Mouse (Mus musculus) hindbrain, embryonic 10.5 days (tissue): Measurements from ENCODE around the gene Naxd. TPM values are rescaled to one million over a fixed set of nuclear protein-coding genes. Genes with fewer than 3 reads are reported as not detected.

Experiments
- DNase-seq: peaks from one replicate; pipeline ENCODE4 v3.0.0-alpha.2; 2017; ENCODE audit warnings: low spot score
- H3K27ac ChIP-seq: fragments of 300-500 bp; sonication (generic); 2 replicates; pipeline ENCODE4 v1.5.1; 2016; ENCODE audit warnings: mild to moderate bottlenecking, moderate library complexity
- H3K27me3 ChIP-seq: fragments of 300-500 bp; sonication (generic); 2 replicates; pipeline ENCODE4 v1.6.1; 2016; ENCODE audit warnings: mild to moderate bottlenecking; ENCODE audit not compliant: poor library complexity, insufficient read depth, severe bottlenecking
- H3K36me3 ChIP-seq: fragments of 300-500 bp; sonication (generic); 2 replicates; pipeline ENCODE4 v1.6.1; 2016; ENCODE audit warnings: mild to moderate bottlenecking, moderate library complexity
- H3K4me1 ChIP-seq: fragments of 300-500 bp; sonication (generic); replicated peaks from 2 replicates; pipeline ENCODE4 v1.6.1; 2016; ENCODE audit warnings: mild to moderate bottlenecking
- H3K4me3 ChIP-seq: fragments of 300-500 bp; sonication (generic); 2 replicates; pipeline ENCODE4 v1.5.1; 2016; ENCODE audit warnings: mild to moderate bottlenecking, moderate library complexity
- H3K9me3 ChIP-seq: fragments of 300-500 bp; sonication (generic); 2 replicates; pipeline ENCODE4 v1.6.1; 2016; ENCODE audit warnings: mild to moderate bottlenecking, moderate library complexity
- WGBS: fragments of 180-500 bp; shearing (Covaris S2); methylation state at CpG from one replicate; pipeline ENCODE4 v1.1.7; 2016; 5-methylcytosine and 5-hydroxymethylcytosine counted together
- polyA plus RNA-seq: library from polyadenylated mRNA; unstranded; fragments of >200 nt; fragmentation: Nextera tagmentation; extraction: Ambion mirVana; gene quantifications from 2 replicates; pipeline ENCODE4 v1.2.1, GENCODE M21; 2016

Naxd gene
- polyA plus RNA-seq, 1 experiment from 2014 or later = 127 TPM

DNA sequence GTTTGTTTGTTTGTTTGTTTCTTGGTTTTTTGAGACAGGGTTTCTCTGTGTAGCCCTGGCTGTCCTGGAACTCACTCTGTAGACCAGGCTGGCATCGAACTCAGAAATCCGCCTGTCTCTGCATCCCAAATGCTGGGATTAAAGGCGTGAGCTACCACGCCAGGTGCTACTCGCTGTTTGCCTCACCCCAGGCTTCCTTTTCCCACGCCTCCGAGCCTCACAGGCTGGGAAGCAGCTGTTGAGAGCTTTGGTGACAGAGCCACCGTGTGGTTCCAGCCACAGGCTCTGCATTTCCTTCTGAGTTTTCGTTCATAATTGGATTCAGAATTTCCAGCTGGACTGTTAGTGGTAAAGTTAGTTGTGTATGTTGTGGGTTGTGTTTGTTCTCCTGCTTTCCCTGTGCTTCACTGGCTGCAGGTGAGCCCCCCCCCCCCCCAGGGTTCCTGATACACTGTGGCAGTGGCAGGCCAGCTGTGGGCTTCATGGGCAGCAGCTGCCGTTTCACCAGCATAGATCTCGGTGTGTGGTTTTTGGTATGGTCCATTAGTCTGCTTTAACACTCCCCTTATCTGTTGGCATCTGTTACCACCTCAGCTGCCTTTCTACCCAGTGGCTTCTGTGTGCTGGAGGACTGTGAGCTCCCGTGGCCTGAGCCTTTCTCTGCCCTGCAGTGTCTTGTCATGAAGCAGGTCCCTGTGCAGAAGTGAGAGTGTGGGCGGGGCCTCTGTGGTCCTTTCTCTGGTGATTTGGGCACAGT, 6.3 kb downstream of the Naxd start:
- H3K4me3 ChIP-seq = no peak overlapping the region
- H3K4me1 ChIP-seq = peaks cover 8% of the 10 kb centered on the region; the same call in 1 of the 2 replicates
- 92% methylated on average over 13 of the region's 13 CpGs for WGBS
- DNase-seq = no peak
- no peaks in the 10 kb centered on the region for H3K9me3 ChIP-seq
- no peak overlapping the region for H3K27ac ChIP-seq
- H3K36me3 ChIP-seq = peaks cover 81% of the 10 kb centered on the region
- no peaks in the 10 kb centered on the region for H3K27me3 ChIP-seq

DNA sequence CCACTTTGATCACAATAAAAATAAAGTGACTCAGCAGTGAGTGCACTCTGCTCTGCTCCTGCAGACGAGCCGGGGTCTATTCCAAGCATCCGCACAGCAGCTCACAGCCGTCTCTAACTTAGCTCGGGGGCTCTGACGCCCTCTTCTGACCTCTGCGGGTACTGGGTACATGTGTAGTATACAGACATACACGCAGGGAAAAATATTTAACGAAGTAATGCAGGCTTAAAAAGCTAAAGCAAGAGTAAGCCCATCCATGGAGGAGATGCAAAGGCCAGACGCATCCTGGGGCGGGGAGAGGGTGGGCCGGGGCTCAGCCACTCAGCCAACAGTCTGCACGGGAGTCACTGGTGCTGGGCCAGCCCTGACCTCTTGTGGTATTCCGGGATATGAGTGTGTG, 8.8 kb downstream of the Naxd start:
- Histone ChIP-seq H3K27me3 (no peaks in the 10 kb centered on the region), H3K9me3 (no peaks in the 10 kb centered on the region), H3K36me3 (peaks cover 96% of the 10 kb centered on the region), H3K4me1 (no peaks in the 10 kb centered on the region), H3K4me3 (no peak overlapping the region), H3K27ac (no peak overlapping the region)
- no peak for DNase-seq
- 84% methylated on average over 14 of the region's 14 CpGs for WGBS

DNA sequence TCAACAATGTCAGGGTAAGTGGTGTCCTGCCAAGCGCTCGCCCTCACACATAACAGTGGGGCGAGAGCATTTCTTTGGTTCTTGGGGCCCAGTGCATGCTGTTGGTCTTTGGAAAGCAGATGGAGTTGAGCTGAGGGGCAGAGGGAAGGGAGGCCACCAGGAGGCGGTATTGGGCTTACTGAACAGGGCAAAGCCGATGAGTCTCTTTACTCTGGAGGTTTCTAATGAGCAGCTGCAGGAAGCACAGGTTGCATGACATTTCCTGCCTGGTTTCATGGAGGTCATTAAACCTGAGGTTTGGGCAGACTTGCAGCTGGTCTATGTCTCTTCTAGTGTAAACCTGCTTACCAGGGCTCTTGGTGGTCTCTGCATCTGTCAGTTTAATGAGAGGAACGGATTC, 9.5 kb downstream of the Naxd start:
- WGBS = 77% methylated on average over 6 of the region's 6 CpGs
- no peaks in the 10 kb centered on the region for H3K9me3 ChIP-seq
- no peak overlapping the region for H3K27ac ChIP-seq
- H3K4me1 ChIP-seq = no peaks in the 10 kb centered on the region
- peak; percentile 46 for DNase-seq
- H3K27me3 ChIP-seq = no peaks in the 10 kb centered on the region
- peaks cover 99% of the 10 kb centered on the region for H3K36me3 ChIP-seq
- no peak overlapping the region for H3K4me3 ChIP-seq

DNA sequence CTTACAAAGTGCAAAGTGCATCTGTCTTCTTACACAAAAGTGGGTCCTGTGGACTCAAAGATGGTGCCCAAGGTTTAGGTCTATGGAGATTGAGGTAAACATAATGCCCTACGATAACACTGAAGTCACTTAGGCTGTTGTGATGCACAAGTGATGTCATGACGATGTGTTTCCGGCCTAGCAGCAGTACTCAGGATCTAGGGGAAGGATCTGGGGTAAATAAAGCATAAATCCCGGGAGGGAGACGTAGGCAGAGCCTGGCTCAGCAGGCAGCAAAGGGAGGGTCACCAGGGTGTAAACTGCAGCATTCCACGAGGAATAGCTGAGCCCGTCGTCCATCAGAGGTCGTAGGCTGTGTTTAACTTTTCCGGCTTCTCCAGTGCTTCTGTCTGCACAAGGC, 11.6 kb downstream of the Naxd start:
- H3K9me3 ChIP-seq = no peaks in the 10 kb centered on the region
- DNase-seq = no peak
- H3K27me3 ChIP-seq = no peaks in the 10 kb centered on the region
- H3K4me3 ChIP-seq = no peak overlapping the region
- no peak overlapping the region for H3K27ac ChIP-seq
- WGBS = 85% methylated on average over 10 of the region's 10 CpGs
- no peaks in the 10 kb centered on the region for H3K4me1 ChIP-seq
- H3K36me3 ChIP-seq = peaks cover 99% of the 10 kb centered on the region

DNA sequence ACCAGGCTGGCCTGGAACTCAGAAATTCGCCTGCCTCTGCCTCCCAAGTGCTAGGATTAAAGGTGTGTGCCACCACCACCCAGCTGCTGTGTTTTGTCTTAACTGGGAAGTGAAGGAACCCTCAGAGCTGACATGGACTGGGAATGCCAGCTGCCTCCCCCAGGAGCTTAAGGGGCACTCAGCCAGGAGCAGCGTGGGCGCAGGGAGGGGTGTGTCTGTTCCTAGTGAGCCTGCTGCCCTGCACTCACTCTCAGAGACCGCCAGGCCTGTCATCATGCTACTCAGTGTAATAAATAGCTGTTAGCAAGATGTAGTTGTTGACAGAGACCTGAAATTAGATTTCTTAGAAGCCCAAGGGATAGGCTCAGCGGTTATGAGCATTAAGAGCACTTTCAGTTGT, 13.7 kb downstream of the Naxd start:
- Histone ChIP-seq H3K9me3 (no peaks in the 10 kb centered on the region), H3K36me3 (peaks cover 99% of the 10 kb centered on the region), H3K4me1 (no peaks in the 10 kb centered on the region), H3K4me3 (no peak overlapping the region), H3K27me3 (no peaks in the 10 kb centered on the region), H3K27ac (no peak overlapping the region)
- no peak for DNase-seq
- 86% methylated on average over 5 of the region's 5 CpGs for WGBS

DNA sequence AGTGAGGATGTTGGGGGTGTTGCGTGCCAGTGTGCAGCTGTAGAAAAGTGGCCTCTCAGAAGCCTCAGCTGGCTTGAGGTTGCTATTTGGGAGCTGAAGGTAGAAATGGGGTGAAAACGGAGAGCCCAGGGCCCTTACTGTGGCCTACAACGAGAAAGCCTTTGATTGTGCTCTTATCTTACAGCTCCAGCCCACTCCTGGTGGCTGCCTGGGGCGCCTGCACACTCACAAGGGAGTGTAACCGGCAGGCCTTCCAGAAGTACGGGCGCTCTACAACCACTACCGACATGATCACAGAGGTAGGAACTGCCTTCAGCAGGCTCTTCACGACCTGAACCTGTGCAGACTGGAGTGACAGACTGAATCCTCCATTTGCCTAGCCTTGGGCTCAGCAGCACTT, 15.4 kb downstream of the Naxd start:
- Histone ChIP-seq H3K27ac (no peak overlapping the region), H3K9me3 (no peaks in the 10 kb centered on the region), H3K4me3 (no peak overlapping the region), H3K27me3 (no peaks in the 10 kb centered on the region), H3K4me1 (no peaks in the 10 kb centered on the region), H3K36me3 (peaks cover 99% of the 10 kb centered on the region)
- 89% methylated on average over 9 of the region's 9 CpGs for WGBS
- no peak for DNase-seq

DNA sequence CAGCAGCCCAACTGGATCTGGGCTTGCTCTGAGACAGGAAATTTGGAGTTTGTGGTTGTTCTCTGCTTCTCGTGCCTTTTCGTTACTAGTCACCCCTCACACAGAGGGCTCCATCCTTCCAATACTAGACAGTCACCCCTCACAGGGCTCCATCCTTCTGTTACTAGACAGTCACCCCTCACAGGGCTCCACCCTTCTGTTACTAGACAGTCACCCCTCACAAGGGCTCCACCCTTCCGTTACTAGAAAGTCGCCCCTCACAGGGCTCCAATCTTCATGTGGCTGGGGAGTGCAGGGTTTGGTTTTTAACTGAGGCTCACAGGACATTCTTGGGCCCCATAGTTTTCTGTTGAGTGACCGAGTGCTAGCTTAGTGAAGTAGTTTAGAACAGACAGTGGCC, 15.9 kb downstream of the Naxd start:
- Histone ChIP-seq H3K4me1 (no peaks in the 10 kb centered on the region), H3K9me3 (no peaks in the 10 kb centered on the region), H3K27me3 (no peaks in the 10 kb centered on the region), H3K4me3 (no peak overlapping the region), H3K36me3 (peaks cover 100% of the 10 kb centered on the region), H3K27ac (no peak overlapping the region)
- DNase-seq = no peak
- WGBS = 90% methylated on average over 5 of the region's 5 CpGs

DNA sequence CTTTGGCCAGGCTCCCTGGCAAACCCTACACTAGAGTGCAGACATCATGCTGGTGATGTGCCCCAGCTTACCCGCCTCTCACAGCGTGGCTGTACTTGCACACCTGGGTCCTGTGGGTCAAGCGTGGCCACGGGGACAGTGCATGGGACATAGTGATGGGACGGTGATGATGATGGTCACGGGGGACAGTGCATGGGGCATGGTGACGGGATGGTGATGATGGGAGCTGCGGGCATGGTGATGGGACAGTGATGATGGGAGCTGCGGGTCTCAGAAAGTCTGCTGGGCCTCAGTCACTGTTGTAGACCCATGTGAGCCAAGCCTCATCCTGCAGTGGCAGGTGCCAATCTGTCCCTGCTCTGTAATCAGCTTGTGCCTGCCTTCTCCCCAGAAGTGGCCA, 19.0 kb downstream of the Naxd start:
- Histone ChIP-seq H3K27ac (no peak overlapping the region), H3K27me3 (no peaks in the 10 kb centered on the region), H3K36me3 (peaks cover 90% of the 10 kb centered on the region), H3K4me1 (no peaks in the 10 kb centered on the region), H3K9me3 (no peaks in the 10 kb centered on the region), H3K4me3 (no peak overlapping the region)
- DNase-seq = no peak
- WGBS = 97% methylated on average over 9 of the region's 9 CpGs

DNA sequence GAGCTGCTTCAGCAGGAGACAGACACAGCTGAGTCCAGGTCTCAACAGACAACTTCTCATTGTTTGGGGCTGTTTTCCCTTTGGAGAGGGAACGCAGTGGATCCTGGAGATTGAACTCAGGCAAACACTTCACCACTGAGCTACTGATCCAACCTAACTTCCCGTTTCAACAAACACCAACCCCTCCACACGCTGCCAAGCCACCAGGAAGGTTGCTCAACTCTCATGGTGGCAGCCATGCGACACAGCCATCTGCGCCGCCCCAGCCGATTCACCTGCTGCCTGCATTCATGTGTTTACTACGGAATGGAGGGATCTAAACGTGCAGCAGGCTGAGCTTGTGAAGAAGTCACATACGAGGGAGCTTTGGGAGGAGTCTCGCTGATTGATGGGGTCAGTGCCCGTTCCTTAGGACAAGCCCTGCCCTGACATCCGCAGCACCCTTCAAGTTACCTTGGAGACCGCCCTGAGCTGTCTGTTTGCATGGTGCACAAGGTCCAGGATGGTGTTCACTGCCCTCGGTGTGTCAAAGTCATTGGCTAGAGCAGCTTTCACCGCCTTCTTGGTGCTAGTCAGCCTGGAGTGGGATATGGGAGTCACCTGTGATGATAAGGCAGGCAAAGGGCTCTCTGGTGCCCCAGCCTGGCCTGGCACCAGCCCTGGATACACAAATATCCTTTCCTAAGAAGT, 20.2 kb downstream of the Naxd start:
- no peak overlapping the region for H3K27ac ChIP-seq
- no peak for DNase-seq
- H3K4me3 ChIP-seq = no peak overlapping the region
- WGBS = 90% methylated on average over 16 of the region's 16 CpGs
- no peaks in the 10 kb centered on the region for H3K4me1 ChIP-seq
- H3K27me3 ChIP-seq = no peaks in the 10 kb centered on the region
- no peaks in the 10 kb centered on the region for H3K9me3 ChIP-seq
- H3K36me3 ChIP-seq = peaks cover 81% of the 10 kb centered on the region

DNA sequence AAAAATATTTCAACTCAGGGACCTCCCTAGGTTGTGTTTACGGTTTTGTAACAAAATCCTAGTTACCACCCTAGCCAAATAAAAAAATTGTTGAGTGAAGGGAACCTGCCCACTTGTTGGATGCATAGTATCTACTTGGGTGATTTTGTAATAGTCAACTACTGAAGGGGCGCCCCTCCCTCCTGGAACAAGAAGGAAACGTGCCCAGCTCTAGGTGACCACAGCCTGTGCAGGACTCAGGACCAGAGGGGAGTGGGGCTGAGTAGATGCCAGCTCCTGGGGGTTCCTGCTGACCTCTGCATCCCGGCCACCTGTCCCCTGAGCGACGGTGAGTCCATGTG, 20.7 kb downstream of the Naxd start:
- Histone ChIP-seq H3K36me3 (peaks cover 76% of the 10 kb centered on the region), H3K27ac (no peak overlapping the region), H3K27me3 (no peaks in the 10 kb centered on the region), H3K4me3 (no peak overlapping the region), H3K9me3 (no peaks in the 10 kb centered on the region), H3K4me1 (no peaks in the 10 kb centered on the region)
- DNase-seq = no peak
- 89% methylated on average over 6 of the region's 6 CpGs for WGBS

DNA sequence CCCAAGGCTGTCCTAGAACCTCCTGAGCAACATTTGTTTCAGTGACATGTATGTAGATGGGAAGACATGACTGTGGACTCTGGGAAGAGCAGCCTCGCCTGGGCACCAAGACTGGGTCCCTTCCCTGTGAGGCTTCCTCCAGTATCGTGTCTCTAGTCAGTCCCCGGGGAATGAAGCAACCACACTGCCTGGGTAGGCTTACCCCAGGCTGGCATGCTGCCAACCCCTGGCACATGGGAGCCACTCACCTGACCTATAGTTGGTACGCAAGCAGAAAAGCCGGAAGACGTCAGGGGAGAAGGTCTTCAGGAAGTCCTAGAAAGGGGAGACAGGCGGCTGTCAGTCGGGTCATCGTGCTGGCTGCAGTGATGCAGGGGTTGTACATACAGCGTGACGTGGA, 21.4 kb downstream of the Naxd start:
- H3K4me1 ChIP-seq = no peaks in the 10 kb centered on the region
- H3K27ac ChIP-seq = no peak overlapping the region
- H3K4me3 ChIP-seq = no peak overlapping the region
- no peaks in the 10 kb centered on the region for H3K27me3 ChIP-seq
- no peaks in the 10 kb centered on the region for H3K9me3 ChIP-seq
- DNase-seq = no peak
- H3K36me3 ChIP-seq = peaks cover 69% of the 10 kb centered on the region
- WGBS = 92% methylated on average over 11 of the region's 11 CpGs

DNA sequence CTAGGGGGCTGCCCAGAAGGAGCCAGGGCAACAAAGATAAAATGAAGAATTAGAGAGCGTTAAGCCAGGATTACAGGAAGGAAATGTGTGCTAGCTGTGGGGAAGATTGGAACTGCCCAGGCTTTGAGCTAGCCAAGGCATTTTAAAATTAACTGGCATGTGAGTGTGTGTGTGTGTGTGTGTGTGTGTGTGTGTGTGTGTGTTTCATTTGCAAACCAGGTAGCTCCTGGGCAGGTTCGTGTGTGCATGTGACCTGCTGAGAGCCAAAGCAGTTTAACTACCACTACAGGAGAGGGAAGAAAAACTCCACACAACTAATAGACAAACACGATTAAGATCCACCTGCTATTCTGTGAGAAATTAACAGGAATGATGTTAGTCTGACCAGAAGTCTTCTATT, 26.0 kb downstream of the Naxd start:
- Histone ChIP-seq H3K27me3 (no peaks in the 10 kb centered on the region), H3K4me3 (no peak overlapping the region), H3K4me1 (no peaks in the 10 kb centered on the region), H3K27ac (no peak overlapping the region), H3K9me3 (no peaks in the 10 kb centered on the region), H3K36me3 (peaks cover 23% of the 10 kb centered on the region)
- 88% methylated on average over 3 of the region's 3 CpGs for WGBS
- DNase-seq = no peak

DNA sequence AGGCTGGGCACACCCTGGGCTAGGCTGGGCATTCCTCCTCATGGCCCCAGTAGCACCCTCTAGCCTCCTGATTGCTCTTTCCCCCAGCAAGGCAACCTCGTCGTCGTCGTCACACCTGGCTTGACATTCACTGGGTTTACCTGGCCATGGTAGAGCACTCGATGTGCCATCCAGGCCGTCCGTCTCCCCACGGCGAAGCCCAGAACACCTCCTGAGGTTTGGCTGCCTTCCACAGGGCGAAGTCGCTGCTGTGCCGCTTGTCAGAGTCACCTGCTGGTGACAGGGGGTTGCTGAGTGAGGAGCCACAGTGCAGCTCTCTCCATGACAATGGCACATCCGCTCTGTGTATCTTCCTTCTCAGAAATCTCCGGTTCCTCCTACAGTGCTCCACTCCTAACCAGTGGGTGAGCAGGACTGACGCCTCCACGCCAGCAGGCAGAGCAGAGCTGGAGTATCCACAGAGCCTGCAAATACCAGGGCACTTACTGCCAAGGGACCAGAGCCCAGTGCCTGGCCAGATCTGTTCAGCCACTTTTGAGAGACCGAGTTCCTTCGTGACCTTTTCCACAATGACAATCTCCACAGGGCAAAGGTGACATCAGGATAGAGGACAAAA, 33.0 kb downstream of the Naxd start:
- 70% methylated on average over 18 of the region's 18 CpGs for WGBS

More for the DNA sequence above, 33.0 kb downstream of the Naxd start:
- Histone ChIP-seq H3K36me3 (peaks cover 52% of the 10 kb centered on the region), H3K4me1 (peaks cover 12% of the 10 kb centered on the region; the same call in 1 of the 2 replicates), H3K27ac (no peak overlapping the region), H3K27me3 (no peaks in the 10 kb centered on the region), H3K9me3 (0 out of 2 replicates have a peak, but pooled peaks cover 3% of the 10 kb centered on the region), H3K4me3 (no peak overlapping the region)
- no peak for DNase-seq
